Mouse (Mus musculus) heart, postnatal 4 days (tissue): Measurements from ENCODE around the gene Ppan. TPM values are rescaled to one million over a fixed set of nuclear protein-coding genes. Genes with fewer than 3 reads are reported as not detected.

Experiments used
- DNase-seq: peaks from one replicate; pipeline ENCODE4 v3.0.0; 2021
- total RNA-seq, 2 experiments: library from RNA; stranded (reverse); gene quantifications; 2 replicates each; pipeline ENCODE4 v1.2.3; 2021

Ppan gene
- 10 to 100 TPM; 18.4 to 19.6 TPM for total RNA-seq

DNA sequence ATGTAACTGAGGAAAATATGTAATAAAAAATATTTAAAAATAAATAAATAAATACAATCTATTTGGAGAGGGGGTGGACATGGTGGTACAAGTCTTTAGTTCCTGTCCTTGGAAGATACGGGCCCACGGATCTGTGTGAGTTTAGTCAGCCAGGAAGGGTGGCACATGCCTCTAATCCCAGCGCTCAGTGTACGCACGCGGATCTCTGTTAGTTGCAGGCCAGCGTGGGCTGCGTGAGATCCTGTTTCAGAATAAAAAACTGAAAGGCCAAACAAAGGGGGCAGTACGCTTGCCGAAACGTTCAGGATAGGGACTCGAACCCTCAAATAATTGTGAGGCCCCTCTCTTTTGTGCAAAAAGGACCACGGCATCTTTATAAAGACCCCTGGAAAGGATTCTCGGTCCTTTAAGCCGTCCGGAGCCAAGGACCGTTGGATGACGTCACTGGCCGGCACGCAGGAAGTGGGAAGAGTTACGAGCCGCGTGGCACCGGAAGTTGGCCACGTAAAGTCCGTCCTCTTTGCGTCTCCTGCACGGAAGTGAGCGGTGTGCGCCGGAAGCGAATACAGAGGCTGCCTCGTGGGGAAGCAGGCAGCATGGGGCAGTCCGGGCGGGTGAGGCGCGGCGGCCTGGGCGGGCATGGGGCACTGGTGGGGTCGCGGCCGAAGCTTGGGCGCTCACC lies at the start of gene Ppan:
TSS of gene Ppan (plus strand) at position 472 of the 682 bp plus-strand sequence.
- DNase-seq, result peak; percentile 95

DNA sequence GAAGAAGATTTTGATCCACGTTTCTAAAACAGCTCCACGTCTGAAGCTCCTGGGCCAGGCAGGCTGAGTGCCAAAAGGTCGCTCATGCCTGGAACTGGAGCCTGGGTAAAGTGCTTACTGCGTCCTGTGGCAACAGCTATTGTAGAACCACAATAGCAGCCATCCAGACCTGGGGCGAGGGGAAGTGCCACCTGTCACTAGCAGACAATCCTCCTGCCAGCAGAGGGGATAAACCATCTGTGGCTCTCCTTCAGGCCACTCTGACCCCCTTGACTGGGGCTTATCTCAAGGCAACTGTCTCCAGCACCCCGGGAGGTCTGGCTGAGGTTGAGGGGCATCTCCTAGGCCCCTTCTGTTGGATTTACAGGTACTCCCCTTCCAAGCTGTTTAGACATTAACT lies 49.0 kb upstream of the Ppan start:
- no peak for DNase-seq

DNA sequence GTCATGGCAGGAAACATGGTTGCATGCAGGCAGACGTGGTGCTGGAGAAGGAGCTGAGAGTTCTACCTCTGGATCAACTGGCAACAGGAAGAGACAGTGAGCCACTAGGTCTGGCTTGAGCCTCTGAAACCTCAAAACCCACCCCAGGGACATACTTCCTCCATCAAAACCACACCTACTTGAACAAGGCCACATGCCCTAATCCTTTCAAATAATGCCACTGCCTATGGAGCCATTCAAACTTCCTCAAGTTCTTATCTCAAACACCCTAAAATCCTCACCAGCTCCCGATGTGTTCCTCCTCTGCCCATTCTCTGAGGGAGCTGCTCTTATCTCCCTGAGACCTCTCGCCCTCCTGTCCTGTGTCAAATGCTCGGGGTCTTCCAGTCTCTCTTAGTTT lies 45.8 kb upstream of the Ppan start:
- no peak for DNase-seq

DNA sequence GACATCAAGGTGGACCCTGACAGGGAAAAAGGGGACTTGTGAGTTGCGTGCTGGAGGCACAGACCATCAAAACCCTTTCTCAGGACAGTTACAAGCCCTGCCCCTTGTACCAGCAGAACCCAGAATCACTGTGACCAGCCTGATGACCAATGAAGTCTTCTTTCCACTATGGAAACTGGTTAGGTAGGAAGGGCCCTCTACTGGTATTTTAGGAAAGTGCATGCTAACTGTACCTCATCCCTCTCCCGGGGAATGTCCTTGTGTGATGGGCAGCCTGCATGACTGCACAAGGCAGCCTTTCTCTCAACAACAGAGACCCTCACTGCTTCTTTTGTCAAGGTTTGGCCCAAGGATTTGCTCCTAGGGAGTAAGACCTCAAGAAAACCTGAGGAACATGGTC lies 45.3 kb upstream of the Ppan start:
- DNase-seq, result peak; percentile 17

DNA sequence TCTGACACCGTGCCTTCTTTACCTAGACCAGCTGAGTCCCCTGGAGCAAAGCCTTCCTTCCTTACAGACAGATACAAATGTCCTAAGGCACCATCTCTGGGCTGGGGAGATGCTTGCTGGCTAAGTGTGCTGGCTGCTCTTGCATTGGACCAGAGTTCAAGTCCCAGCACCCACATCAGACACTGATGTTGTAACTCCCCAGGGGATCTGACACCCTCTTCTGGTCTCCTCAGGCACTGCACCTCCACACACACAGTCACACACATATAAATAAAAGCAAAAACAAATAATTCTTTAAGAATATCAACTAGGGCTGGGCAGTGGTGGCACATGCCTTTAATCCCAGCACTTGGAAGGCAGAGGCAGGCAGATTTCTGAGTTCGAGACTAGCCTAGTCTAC lies 37.8 kb upstream of the Ppan start:
- no peak for DNase-seq

DNA sequence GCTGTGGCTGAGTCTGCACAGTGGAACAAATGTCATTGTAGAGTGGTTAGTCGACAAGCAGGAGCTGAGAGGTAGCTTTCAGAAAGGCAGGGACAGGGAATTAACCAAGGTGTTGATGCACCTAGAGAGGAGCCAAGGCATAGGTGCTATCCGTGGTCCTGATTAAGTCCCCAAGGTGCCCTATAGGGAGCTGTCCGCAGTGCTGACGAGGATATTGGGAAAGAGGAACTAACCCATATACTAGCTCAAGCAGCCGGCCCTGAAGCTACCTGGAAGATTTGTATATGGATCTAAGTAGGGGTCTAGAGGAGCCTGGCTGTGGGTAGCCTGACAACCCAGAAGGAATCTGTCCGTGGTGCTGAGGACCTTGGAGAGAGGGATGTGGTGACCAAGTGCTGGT lies 30.8 kb upstream of the Ppan start:
- DNase-seq, result peak; percentile 73

DNA sequence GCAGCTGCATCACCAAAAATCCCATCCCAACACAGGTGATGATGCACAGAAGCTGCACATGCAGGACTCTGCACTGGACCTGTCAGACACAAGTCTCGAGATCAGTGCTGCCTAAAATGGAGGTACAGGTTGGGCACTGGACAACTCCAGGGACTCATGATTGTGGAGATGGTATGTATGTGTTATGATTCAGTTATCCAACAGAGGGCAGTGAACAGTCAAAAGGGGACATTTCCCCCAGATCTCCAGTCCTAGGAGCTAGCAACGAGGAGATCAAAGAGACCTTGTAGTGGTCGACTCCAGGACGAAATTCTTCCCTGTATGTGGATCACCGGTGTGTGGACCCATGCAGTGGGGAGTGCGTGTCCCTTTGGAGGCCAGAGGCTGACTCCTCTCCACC lies 28.0 kb upstream of the Ppan start:
- DNase-seq, result no peak

DNA sequence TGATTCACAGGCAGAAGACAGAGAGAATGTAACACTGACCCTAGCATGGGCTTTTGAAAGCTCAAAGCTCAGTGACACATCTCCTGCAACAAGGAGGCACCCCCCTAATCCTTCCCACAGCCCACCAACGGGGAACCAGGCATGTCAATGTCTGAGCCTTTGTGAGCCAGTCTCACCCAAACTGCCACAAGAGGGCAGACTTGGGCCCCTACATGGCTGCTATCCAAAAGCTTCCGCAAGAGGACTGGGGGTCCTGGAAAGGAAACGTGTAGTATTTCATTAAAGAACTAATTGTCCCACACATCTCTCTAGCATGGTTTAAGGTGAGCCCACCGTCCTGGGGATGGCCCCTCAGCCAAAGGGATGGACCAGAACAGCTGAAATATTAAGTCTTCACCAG lies 26.2 kb upstream of the Ppan start:
- DNase-seq, result peak; percentile 46

DNA sequence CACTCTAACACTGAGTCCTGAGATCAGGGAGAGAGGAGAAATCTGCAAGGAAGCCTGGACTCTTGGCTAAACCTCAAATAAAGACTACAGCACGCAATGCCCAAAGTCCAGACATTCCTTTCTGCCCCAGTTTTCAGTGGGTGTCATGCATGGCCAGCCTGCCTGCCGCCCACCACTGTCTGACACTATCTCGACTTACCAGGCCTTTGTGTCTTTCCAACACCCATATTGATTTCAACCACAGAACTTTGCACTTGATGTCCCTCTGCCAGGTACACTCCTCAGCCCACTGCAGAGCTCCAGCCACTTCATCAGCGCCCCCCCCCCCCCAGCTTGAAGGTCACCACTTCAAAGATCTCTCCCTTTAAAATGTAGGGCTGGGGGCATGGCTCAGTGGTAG lies 25.8 kb upstream of the Ppan start:
- no peak for DNase-seq

DNA sequence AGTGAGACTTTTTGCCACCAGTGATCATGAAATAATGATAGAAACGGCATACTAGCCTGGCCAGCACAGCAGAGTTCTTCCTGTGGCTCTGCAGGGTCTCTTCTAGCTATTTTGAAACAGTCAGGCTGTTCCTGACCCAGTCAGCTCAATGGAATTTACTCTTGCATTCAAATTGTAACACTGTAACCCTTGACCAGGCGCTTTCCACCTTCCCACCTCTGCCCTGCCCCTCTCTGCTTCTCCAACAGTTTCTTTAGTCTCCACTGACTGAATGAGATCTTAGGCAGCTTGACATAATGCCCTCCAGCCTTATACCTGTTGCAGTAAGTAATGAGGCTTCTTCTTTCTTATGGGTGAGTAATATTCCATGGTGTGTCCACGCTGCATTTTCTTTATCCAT lies 21.1 kb upstream of the Ppan start:
- DNase-seq, result no peak

DNA sequence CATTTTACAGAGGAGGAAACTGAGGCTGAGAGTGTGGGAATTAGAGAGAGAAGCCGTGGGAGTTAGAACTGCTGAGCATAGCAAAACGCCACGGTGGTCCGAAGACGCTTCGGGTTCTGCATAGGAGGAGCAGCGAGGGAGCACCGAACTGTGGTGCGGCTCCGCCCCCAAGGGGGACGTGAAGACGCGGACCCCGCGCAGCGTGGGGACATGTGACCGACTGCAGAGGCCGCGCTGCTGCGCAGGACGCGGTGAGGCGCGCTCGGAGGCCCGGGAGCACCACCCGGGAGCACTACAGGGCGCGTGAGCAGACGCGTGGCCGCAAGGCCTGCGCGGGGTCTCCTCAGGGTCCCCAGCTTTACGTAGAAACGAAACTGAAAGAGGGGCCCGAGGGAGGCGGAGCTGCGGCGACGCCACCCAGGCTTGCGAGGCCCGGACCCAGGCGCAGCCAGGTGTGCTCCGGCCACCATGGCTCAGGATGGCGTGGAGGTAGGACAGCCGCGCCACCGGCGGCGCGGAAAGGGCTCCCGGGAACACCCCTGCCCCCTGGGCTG lies 19.4 kb upstream of the Ppan start, which contains the start of gene A230050P20Rik:
TSS of gene A230050P20Rik (plus strand) at position 195 of the 554 bp plus-strand sequence.
- peak; percentile 62 for DNase-seq

DNA sequence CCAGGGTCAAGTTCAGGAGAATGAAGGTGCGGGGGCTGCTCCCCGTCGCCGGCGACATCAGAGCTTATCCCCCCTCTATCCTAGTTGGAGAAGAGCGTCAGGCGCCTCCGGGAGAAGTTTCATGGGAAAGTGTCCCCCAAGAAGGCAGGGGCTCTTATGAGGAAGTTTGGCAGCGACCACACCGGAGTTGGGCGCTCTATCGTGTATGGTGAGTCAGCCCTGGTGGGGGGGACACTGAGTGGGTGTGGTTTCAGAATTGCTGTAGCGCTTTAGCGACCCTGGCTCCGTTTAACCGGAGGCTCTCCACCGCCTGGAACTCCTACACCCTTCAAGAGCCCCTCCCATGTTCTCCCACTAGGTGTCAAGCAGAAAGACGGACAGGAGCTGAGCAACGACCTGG lies 18.7 kb upstream of the Ppan start:
- DNase-seq, result peak; percentile 37

DNA sequence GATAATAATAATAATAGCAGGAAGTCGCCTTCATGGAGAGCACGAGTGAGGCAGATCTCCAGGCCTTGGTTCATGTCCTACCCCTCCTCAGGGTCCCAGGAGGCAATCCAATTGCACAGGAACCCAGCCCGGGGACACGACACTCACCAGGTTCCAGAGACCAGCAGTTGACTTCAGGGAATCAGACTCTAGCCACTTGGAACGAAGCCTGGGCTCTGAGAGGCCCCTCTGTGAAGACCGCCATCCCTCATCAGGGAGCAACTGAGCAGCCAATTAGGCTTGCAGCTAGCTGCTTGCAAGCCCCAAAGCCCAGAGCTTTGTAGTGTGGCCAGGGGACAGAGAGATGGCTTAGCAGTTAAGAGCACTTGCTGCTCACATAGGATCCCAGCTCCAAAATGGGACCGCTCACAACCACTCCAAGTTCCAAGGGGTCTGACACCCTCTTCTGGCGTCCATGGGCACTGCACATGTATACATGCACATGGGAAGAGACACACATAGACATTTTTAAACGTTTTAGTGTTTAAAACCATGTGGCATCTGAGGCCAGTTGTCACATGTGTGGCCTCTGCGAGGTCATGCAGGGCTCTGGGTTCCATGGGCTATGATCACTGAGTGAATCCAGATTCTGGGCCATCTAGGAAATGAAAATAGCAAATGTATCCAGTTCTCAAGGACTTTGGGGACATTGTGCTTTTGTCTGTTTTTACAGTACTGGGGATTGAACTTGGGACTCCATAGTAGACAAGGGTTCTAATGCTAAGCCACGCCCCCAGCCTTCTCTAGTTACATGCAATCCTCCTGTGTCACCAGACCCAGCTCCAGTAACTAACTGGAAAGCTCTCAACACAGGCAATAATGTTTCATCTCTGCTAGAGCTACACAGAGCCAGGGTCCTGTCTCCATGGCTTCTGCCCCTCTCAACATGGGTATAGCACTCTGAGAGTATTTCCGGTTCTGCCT lies 17.5 kb upstream of the Ppan start:
- DNase-seq, result peak; percentile 14

DNA sequence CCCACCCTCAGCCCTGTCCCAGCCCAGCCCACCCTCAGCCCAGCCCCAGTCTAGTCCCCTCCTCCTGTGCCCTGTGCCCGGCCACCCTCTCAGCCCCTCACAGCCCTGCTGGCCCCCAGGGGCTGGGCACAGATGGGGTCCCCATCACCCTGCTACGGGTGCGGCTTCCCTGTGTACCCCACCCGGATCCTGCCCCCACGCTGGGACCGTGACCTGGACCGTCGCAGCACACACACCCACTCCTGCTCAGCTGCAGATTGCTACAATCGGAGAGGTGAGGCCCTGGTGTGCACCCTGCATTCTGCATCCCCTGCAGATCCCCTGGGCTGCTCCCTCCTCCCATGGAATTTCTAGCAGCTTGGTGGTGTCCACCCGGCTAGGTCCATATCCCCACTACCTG lies 15.0 kb upstream of the Ppan start:
- no peak for DNase-seq

DNA sequence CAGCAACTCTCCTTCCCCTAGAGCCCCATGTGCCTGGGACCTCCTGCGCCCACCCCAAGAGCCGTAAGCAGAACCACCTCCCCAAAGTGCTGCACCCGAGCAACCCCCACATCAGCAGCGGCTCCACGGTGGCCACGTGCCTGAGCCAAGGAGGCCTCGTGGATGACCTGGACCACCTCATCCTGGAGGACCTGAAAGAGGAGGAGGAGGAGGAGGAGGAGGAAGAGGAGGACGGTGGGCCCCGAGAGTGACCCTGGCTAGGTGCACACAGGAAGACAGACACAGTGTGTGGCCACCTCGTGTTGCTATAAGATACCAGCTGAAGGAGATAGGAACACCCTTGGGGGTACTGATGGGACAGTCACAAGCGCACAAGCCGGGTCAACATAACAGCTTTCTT lies 14.5 kb upstream of the Ppan start:
- DNase-seq, result no peak

DNA sequence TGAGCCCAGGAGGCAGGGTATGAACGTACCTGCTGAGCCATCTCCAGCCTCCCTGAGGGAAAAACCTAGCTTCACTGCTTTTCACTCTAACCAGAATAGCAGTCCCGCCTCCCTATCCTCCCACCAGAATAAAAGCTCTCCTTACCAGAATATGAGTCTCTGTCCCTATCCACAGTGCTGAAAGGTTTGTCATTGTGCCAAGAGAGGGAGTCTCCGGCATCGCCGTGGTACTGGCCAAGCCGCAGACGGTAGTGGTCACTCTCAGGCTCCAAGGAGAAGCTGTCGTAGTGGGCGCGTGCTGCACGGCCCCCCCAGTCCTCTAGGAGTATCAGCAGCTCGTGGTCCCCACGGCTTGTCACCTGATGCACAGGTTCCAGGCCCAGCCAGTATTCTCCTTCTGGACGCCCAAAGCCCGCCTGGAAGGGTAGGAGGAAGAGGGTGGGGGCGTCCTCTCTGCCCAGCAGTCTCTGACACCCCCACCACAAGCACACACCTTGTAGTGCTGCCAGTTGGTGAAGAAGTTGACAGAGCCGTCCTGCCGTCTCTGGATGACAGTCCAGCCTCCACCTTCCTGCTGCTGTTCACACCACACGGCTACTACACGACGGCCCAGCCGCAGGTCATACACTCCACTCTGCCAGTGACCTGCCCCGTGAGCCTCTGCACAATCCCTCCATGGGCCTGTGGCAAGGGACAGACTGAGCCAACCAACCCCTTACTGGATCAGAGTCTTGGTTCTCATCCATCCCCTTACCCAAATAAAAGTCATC lies 12.8 kb upstream of the Ppan start:
- no peak for DNase-seq

DNA sequence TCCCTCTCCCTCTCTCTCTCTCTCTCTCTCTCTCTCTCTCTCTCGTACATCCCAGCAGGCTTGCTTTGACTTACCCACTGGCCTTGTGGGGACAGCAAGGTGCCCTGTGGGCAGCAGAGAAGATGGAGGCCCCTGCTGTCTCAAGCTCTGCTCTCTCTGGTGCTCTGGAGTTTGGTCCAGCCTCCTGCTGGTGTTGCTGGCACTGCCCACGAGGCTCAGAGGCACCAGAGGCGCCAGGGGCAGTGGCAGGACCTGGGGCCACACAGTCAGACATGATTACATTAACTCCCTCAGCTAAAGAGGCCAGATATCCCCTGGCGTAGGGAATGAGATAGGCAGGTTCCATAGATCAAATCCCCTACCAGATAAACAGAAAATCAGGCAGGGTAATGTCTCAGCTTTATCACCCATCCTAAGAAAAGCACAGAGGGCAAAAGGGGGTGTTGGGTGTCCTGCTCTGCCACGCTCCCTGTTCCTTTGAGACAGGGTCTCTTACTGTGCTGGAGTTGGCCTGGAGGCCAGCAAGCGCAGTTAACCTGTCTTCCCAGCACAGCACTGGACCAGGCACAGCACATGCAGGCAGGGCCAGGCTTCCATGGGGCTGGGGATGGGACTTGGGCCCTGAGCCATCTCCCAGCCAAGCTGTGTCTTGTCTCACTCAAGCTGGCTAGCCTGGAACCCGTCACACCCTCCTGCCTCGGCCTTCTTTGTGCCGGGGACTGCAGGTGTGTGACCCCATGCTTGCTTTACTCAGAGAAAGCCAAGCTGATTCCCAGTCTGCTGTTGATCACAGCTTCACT lies 11.5 kb upstream of the Ppan start:
- DNase-seq, result no peak

DNA sequence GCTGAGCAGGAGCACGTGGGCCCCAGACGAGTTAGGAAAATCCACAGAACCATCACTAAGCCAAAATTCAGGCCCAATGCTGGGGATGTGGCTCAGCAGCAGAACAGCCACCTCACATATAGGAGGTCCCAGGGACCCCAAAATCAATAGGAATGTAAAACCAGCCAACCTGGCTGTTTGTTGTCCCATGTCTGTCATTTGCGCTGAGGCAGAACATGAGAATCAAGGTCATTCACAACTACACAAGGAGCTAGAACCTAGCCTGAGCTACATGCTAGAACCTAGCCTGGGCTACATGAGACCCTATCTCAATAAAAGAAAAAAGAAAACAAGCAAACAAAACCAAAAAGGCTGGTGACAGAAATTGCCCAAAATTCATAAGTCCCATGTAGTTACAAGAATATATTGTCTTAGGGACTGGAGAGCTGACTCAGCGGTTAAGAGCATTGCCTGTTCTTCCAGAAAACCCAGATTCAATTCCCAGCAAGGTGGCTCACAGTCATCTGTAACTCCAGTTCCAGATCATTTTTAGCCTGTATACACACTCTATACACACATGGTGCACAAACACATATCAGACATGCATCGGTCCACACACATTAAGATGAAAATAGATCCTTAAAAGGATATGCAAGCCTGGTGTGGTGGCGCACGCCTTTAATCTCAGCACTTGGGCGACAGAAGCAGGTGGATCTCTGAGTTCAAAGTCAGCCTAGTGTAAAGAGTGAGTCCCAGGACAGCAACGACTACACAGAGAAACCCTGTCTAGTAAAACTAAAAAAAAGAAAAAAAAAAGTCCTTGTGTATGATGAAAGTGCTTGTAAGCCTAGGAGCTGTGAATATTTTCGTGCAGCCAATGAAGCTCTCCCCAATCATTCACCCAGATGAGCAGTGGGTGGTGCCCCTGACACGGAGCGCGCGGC lies 10.6 kb upstream of the Ppan start:
- DNase-seq, result no peak

DNA sequence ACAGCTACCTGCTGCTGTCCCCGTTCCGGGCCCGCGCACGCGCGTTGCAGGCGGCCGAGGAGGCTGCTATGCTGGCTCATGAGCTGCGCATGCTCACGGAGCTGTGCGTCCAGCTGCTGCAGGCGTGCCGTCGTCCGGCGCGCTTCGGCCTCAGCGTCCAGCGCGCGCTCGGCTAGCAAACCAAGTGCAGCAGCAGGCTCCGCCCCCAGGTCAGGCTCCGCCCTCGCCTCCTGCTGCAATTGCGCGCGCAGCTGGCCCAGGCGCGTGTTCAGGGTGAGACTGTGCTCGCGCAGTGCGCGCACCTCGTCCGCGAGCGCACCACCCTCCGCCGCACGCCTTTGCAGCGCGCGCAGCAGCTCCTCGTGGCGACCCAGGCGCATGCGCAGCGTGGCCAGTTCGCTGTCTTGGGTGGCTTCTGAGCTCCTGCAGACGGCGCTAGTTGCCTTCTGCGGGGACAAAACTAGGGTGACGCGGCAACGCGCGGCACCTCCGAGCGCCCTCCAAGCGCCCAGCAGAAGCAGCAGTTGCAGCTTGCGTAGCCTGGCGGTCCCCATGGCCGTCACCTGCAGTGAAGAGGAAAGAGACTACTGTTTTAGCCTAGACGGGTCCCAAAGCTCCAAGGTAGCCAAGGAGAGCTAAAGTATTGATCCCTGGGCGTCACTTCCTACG lies 9.8 kb upstream of the Ppan start:
- peak; percentile 100 for DNase-seq

DNA sequence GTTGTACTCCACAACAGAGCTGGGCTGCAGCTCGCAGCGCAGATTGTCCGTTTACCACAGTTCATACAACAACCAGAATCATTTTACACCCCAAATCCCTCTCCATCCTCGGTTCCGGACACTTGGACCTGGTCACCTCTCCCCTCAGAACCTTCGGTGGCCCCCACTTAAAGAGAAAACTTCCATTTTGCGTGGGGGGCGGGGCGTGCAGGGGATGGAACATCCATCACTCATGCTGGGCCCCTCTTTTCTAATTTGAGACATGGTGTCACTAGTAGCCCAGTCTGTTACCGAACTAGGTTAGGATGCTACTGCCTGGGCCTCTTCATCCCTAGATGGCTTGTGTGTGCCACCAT lies 9.3 kb upstream of the Ppan start:
- no peak for DNase-seq
